Mouse (Mus musculus): ENCODE results near the gene Zfp78.
A peak's percentile ranks its signal among the peaks of the same experiment; 100 is the strongest.
"Not testable (repeated sequence)": the region's sequence is repeated elsewhere in the genome, so short reads cannot be mapped to it uniquely, and the experiment has no call there.

The Zfp78 gene

DNA sequence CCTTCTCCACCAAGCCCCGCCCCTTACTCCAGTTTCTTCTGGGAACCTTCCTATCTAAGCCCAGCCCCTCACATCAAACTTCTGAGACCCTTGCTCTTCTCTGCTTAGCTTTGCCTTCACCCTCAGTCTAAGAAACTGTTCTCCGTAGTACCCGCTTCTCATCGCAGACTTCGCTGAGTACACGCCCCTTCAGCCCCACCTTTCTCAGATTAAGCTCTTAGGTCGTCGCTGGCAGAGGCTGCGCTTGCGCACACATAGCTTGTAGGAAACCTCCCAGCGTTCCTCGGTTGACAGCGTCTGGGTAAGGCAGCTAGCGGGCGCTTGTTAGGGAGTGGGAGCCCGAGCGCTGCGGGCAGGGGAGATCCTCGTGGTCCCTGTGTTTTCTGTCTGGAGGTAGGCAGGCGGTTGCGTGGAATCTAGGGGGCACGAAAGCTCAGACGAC is at the start of gene Zfp78:
TSS of gene Zfp78 (plus strand) at position 234 of the 442 bp plus-strand sequence.
- DNase-seq (ENCODE audit: low spot score) = no peak

- DNase-seq (ENCODE audit: low spot score) = no peak
These were observed 32.4 kb upstream of the Zfp78 start for GRCm38 (mm10) chr7:6330458-6331232.

- DNase-seq (ENCODE audit: low spot score) = peak; percentile 81
These were observed 31.7 kb upstream of the Zfp78 start, which contains the start of gene Zfp583 for GRCm38 (mm10) chr7:6331233-6331956. TSS of gene Zfp583 (minus strand) at chr7:6331285.

GRCm38 (mm10) chr7:6339865-6340264 is 23.2 kb upstream of the Zfp78 start:
- no peak for DNase-seq (ENCODE audit: low spot score)

DNA sequence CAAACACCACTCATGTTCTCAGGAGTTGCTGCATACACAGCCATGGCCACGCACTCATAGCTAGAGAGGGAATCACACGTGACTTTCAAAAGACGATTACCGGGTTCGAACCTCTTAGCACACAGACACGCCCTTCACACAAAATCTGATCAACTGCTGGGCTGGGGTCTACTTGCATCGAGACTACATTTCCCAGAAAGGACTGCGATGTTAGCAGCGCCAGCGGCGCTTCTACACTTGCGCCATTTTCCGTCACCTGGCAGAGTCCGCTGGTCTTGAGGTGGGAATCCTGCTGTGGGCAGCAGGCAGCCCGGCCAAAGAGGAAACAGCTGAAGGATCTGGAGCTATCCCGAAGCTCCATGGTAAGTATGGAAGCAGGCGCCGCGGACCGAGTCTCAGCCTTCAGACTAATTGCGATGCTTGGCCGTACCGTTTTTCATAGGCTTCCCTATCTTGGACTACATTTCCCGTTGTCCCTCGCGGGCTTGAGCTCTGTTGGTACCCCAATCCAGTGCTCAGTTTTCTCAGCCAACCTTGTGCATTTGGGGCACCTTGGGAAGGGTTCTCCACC is 19.5 kb upstream of the Zfp78 start, which contains the start of gene Gm3854:
TSS of gene Gm3854 (plus strand) at position 259 of the 571 bp plus-strand sequence.
- peak; percentile 59 for DNase-seq (ENCODE audit: low spot score)

- DNase-seq (ENCODE audit: low spot score) = no peak
These were observed 19.0 kb upstream of the Zfp78 start for GRCm38 (mm10) chr7:6344124-6344523.

GRCm38 (mm10) chr7:6358121-6358520 is 5.0 kb upstream of the Zfp78 start:
- DNase-seq (ENCODE audit: low spot score) = no peak

- DNase-seq (ENCODE audit: low spot score) = no peak
These were observed 4.0 kb upstream of the Zfp78 start for GRCm38 (mm10) chr7:6358937-6359590.

DNA sequence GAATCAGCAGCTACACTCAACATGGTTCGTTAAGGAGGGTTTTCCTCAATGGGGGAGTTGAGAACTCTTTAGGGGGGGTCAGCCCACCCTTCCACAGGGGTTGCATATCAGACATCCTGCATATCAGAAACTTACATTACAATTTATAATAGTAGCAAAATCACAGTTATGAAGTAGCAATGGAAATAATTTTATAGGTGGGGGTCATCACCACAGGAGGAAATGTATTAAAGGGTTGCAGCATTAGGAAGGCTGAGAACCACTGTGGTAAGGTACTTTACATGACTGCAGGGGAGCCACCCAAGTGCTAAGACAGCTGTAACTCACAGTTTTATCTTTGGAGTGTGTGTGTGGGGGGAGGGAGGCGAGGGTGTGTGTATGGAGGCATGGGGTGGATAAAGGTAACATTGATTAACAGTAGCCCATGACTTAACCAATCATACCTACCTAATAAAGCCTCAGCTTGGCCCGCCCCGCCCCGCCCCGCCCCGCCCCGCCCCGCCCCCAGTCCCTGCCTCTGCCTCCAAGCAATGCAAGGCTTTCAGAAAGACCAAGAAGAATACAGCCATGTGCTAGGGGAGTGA is 2.5 kb upstream of the Zfp78 start:
- no peak for DNase-seq (ENCODE audit: low spot score)

DNA sequence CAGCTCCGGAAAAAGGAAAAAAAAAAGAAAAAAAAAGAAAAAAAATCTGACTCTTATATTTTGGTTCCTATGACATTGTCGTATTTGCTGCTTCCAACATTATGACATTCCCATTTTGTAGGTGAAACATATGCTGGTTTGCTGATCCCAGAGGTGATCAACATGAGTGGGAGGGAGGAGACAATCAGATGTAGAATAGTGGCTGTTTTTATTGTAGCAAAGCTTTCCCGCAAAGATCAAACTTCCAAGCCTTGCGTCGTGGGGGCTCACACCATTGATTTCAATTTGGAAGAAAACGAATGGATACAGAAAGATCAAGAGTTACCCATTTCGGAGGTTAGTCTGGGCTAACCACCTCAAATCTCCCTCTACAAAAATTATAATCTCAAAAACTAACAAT is 1.3 kb upstream of the Zfp78 start:
- DNase-seq (ENCODE audit: low spot score) = no peak

- DNase-seq (ENCODE audit: low spot score) = peak; percentile 99
These were observed 623 bp upstream of the Zfp78 start for GRCm38 (mm10) chr7:6362268-6363046.

GRCm38 (mm10) chr7:6364761-6365160 is 1.7 kb downstream of the Zfp78 start:
- DNase-seq (ENCODE audit: low spot score) = no peak

DNA sequence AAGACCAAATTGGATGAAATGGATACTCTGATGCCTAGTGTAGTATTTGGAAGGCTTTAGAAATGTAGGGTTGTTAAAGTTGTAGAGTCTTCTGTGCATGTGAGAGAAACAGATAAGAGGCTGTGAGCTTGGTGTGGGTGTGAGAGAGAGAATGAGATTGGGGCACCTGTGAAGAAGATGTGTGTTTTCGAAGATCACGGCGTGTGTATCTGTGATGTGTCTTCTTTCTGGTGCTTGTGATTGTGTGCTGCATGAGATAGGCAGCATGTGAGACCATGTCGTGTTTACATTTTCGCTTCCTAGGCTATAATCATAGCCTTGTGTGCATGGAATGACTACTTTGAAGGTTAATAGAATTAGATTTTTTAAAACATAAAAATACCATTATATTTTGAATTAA is 4.1 kb downstream of the Zfp78 start:
- no peak for DNase-seq (ENCODE audit: low spot score)

DNA sequence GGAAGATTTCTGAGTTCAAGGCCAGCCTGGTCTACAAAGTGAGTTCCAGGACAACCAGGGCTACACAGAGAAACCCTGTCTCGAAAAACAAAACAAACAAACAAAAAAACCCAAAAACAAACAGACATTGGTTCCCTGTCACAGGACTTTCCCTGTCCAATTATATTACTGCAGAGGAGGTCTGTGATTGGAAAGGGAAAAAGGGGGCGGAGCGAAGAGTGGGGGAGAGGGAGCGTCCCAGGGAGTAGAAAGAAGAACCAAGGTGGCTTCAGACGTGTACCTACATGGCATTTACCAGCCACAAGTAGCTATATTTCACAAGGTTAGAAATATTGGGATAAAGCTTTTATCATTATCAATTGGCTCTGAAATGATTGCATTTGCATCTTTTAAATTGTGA is 5.1 kb downstream of the Zfp78 start:
- DNase-seq (ENCODE audit: low spot score) = not testable (repeated sequence)

DNA sequence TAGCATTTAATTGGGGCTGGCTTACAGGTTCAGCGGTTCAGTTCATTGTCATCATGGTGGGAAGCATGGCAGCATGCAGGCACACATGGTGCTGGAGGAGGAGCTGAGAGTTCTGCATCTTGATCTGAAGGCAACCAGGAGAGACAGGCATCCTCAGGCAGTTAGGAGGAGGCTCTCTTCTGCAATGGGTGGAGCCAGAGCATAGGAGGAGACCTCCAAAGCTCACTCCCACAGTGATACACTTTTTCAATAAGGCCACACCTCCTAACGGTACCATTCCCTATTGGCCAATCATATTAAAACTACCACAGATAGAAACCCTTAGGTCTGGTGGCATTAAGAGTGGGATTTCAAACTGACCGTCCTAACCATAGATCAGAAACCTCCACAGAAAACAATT is 6.4 kb downstream of the Zfp78 start:
- no peak for DNase-seq (ENCODE audit: low spot score)

GRCm38 (mm10) chr7:6372993-6373392 is 9.9 kb downstream of the Zfp78 start:
- no peak for DNase-seq (ENCODE audit: low spot score)

DNA sequence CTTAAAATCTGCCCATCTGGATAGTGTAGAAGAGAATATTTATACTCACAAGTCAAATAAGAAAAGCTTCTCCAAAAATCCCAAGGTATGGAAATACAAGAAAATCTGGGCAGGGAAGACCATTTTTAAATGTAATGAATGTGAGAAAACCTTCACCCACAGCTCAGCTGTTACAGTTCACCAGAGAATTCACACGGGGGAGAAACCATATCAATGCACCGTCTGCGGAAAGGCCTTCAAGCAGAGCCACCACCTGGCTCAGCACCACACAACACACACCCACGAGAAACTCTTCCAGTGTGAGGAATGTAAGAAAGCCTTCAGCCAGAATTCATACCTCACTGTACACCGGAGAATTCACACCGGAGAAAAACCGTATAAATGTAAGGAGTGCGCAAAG is 15.4 kb downstream of the Zfp78 start:
- no peak for DNase-seq (ENCODE audit: low spot score)

GRCm38 (mm10) chr7:6381431-6381830 is 18.4 kb downstream of the Zfp78 start:
- no peak for DNase-seq (ENCODE audit: low spot score)

DNA sequence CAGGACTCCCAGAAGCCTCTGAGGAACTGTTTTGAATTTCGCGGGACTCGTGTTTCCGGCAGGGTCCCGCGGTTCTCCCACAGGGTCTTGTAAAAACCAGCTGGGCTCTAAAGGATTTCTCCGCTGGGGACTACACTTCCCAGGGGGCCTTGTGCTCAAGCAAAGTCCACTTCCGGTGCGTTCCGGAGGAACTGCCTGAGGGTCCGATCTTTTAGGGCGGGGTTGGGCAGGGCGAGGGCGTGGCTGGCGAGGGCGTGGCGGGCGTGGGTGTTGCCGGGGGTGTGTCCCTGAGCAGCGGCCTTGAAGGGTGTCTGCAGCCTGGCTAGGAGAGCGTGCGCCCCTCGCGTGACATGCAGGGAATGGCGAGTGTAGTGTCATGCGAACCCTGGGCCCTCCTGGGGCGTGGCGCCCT is 20.0 kb downstream of the Zfp78 start, which contains the start of gene Zfp28:
TSS of gene Zfp28 (plus strand) at position 252 of the 412 bp plus-strand sequence.
- peak; percentile 96 for DNase-seq (ENCODE audit: low spot score)

DNA sequence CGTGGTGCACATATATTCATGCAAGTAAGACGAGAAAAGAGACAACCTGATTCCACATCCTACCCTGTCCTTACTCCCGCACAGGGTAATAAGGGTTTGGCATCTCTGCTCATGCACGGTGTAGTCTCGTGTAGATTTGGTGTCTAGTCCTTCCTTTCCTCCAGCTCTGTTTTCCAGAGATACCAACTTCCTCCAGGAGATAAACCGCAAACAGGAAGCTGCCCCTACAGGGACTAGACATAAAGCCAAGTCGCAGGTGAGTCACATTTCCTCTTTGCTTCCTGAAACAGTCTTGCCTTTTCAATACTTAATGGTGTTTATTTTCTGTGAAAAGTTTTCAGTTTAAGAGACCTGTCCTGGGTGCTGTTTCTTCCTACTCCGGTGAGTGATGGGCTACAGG is 20.9 kb downstream of the Zfp78 start:
- no peak for DNase-seq (ENCODE audit: low spot score)

DNA sequence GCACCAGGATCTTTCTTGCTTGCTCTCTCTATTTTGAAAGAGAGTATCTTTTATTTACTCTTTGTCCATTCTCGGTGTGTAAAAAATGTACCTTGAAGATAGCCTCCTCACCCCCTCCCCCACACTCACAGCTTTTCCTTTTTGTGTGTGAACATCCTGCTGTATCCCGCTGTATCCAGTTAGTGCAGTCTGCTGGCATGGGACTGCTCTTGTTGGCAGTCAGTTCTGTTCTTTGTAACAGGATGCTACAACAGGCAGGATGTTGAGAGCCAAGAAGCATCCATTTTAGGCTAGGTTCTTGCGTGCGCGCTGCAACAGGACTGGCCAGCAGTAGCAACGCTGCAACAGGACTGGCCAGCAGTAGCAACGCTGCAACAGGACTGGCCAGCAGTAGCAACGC is 23.9 kb downstream of the Zfp78 start:
- DNase-seq (ENCODE audit: low spot score) = no peak
